Mouse (Mus musculus): ENCODE data around the gene Dgcr8.

DNA sequence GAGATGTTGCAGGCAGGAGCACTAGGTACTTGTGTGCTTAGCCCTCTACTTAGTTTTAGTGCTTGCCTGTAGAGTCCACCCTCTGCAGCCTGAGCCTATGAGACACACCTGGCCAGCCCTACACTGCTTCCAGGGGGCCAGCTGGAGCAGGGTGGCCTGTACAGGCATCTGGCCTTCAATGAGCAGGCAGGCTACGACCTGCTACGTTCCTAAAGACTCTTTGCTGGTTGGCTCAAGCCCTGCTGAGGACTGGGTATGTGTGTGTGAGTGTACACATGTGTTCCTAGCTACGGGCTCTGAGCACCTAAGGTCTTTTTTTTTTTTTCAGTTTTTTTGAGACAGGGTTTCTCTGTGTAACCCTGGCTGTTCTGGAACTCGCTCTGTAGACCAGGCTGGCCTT, 57.6 kb downstream of the Dgcr8 start:
- TF ChIP-seq CTCF (IDR thresholded peaks at IDR 0.05; ENCODE audit: low read depth, low read length) = no peak
- TF ChIP-seq POLR2A (IDR thresholded peaks at IDR 0.05; ENCODE audit: borderline replicate concordance, low read depth, low read length) = no peak

Data from bone marrow macrophage, adult 2 months (primary cell).